Mouse (Mus musculus) cortical plate, adult 2 months (tissue): ENCODE results near the gene Micu1.

ENCODE experiments used
- CTCF ChIP-seq: fragments of 200-500 bp; IDR thresholded peaks from 2 replicates; pipeline ENCODE4 v1.5.1; 2011; ENCODE audit warnings: mild to moderate bottlenecking, control low read depth, low read length; ENCODE audit not compliant: insufficient read depth; ENCODE audit errors: extremely low read depth
- POLR2A ChIP-seq: fragments of 200-500 bp; IDR thresholded peaks from 2 replicates; pipeline ENCODE4 v1.6.1; 2011; ENCODE audit warnings: mild to moderate bottlenecking, low read length, control low read depth; ENCODE audit not compliant: insufficient read depth; ENCODE audit errors: extremely low read depth

GRCm38 (mm10) chr10:59793454-59793853 is 91.2 kb downstream of the Micu1 start:
- TF ChIP-seq POLR2A (no peak), CTCF (no peak)
